Mouse (Mus musculus): Measurements from ENCODE around the gene Gstm2.
"Not testable (repeated sequence)": the region's sequence is repeated elsewhere in the genome, so short reads cannot be mapped to it uniquely, and the experiment has no call there.

Gstm2 gene

DNA sequence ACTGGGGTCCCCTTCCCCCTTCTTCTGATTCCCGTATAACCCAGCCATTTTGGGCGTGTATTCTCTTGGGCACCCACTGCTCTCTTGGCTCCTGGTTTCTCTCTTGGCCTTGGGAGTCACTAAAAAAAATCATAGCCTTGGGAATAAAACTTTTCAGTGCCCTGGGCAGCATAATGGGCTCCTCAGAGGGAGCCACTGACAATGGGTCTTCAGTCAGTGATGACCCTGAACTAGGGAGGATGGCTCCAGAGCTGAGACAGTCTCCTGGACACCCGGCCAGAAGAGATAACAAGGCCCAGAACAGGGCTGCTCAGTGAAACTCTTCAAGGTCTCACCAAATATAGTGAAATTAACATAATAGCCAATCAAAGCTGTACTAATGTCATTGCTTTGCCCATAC is 12.3 kb upstream of the Gstm2 start:
- DNase-seq (ENCODE audit: low spot score in 2 of 2): no peak

DNA sequence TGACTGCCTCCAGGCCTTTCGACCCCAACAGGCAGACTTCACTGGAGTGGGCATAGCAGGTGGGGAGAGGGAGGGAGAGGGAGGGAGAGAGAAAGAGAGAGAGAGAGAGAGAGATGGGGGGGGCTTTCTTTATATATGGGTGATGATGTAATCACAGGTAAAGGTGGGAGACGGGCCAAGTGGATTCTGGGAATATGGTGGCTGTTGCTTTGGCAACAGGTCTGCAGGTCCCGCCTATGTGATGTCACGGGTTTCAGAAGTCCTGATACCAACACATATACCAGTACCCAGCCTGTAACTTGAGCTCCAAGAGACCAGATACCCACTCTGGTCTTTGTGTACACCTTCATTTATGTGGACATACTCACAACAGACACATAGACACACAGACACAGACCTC is 10.3 kb upstream of the Gstm2 start:
- no peak for DNase-seq (ENCODE audit: low spot score in 2 of 2)

DNA sequence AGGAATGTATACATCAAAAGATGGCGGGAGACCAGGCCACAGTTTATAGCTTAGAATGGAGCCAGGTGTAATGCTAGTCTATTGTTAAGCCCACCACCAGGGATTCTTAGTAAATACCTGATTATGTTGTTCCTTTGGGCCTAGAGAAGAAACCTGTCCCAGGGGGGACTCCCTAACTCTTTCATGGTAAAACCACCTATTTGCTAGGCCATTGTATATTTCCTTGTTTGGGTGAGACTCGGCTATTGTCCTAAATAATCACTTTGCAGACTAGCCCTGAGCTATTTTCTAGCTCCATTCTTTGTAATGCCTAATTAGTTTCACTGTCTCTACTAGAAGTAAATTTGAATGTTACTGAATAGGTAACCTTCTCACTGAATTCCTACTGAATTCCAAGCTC is 9.7 kb upstream of the Gstm2 start:
- DNase-seq (ENCODE audit: low spot score in 2 of 2): not testable (repeated sequence)

DNA sequence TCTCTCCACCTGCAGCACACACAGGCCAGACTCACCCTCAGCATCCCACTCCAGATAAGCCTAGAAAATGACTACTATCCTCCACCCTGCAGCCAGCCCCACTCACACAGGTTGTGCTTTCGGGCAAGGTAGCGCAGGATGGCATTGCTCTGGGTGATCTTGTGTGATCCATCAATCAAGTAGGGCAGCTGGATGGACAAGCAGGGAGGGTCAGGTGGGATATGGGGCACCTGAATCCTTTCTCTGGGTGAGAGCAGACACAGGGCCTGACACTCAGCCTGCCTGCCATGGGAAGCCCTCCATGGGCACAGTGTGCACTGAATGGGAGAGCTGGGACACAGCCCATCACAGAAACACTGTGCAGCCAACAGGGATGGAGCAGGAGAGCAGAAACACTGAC is 1.1 kb downstream of the Gstm2 start:
- not testable (repeated sequence) for DNase-seq (ENCODE audit: low spot score in 2 of 2)

DNA sequence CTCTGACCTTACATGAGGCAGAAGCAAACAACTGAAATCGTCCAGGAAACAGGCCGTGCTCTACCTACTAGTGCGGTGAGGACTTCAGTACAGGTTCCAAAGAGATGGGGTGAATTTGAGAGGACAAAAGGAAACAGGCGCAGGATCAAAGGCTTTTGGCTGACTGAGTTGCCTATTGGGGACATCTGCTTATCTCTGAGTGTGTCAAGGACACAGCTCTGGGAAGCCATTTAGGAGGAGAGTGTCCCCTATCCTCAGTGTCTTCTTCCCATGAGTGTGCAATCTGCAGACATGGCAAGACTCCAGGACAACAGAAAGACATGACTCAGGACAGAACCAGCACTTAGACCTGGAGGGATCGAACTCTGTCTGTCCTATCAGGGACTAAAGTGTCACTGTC is 1.8 kb downstream of the Gstm2 start:
- DNase-seq (ENCODE audit: low spot score in 2 of 2): no peak

DNA sequence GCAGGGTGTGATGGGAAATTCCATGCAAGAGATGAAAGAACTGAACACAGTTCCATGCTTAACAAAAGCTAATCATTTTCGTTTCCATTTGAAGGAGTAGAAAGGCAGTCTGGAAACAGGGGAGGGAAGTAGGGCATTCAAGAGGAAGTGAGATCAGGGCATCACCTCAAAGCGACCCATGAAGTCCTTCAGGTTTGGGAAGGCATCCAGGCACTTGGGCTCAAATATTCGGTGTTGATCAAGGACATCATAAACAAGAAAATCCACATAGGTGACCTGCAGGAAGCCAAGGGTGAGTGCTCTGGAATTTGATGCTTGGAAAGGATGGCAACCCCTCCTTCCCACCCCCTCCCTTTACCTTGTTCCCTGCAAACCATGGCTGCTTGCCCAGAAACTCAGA is 2.5 kb downstream of the Gstm2 start:
- no peak for DNase-seq (ENCODE audit: low spot score in 2 of 2)

DNA sequence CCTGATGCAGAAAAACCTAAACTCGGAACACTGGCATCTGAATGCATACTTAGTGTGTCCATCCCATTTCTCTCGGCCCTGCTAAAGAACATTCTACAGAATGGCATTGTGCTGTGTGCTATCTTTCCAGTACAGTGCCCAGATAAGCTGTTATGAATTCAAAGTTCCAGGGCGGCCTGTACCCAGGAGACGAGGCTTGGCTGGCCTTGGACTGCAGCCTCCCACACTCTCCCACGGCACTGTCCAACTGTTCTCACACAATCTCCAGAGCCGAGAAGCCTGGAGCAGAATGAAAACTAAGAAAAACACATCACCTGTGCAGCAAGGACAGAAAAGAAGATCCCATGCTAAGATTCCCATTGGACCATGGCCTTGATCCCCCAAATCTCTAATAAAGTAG is 3.5 kb downstream of the Gstm2 start:
- DNase-seq (ENCODE audit: low spot score in 2 of 2): peak in 1 of 2 experiments; percentile 4

DNA sequence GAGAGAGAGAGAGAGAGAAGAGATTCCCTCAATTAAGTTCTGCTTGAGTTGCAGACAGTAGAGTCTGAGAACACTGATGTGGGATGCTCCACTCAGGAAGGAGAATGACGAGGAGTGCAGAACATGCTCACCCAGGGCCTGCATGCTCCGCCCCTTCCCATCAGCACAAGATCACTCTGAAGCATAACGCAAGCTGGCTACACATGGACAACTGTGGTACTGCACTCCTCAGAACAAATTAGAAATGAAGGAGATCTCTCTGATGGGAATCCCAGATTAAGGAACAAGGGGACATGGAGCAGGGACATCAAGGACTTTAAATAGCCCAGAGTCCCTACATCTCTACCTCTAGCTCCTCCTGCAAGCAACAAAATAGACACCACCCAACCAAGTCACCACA is 5.0 kb downstream of the Gstm2 start:
- DNase-seq (ENCODE audit: low spot score in 2 of 2): no peak

DNA sequence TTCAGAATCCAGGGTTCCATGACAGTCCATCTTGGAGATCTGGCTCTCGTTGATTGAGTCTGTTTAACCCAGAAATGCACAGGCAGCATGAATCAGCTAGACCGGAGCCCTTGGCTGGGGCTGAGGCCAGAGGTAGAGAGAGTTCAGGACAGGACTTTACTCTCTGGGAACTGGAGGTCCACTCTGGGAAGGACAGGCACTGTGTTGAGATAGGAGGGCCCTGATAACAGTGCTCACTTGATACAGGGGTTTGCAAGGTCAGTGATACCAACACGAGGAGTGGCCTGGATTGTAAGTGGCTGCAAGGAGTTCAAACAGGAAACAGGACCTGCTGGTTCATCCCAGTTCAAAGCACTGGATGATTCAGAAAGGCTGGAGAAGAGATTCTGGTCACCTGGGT is 8.6 kb downstream of the Gstm2 start:
- DNase-seq (ENCODE audit: low spot score in 2 of 2): no peak

DNA sequence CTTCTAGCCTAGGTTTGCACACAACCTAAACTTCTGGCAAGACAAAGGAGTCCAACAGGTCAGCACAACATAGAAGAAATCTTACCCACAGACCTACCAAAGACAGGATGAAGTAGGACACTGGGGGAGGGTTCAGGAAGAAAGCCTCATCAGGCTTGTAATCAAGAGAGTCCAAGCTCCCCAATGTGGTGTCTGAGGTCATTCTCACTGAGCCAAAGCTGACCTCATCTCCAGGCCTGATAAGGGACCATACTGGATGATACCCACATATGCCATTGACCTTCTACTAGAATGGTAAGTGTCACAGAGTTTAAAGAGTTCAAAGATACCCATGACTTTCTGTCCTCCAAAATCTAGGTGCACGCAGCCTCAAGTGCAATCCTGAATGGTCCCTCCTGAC is 12.0 kb downstream of the Gstm2 start:
- DNase-seq (ENCODE audit: low spot score in 2 of 2): no peak

DNA sequence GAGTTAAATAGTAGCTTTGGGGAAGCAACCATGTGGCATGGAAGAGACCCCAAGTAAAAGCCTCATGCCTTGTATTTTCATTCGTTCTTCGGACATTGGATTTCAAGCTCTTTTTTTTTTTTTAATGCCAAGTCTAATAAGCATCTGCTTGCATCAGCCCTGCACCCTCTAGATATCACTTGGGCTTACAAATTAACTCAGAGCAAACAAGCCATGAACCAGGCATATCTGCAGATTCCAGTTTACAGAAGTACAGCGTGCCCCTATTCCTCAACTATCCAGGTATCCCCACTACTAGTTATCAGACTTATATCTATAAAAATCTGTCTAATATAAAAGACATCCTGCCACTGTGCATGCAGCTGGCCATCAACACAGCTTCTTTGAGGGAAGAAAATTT is 14.2 kb downstream of the Gstm2 start:
- no peak for DNase-seq (ENCODE audit: low spot score in 2 of 2)

DNA sequence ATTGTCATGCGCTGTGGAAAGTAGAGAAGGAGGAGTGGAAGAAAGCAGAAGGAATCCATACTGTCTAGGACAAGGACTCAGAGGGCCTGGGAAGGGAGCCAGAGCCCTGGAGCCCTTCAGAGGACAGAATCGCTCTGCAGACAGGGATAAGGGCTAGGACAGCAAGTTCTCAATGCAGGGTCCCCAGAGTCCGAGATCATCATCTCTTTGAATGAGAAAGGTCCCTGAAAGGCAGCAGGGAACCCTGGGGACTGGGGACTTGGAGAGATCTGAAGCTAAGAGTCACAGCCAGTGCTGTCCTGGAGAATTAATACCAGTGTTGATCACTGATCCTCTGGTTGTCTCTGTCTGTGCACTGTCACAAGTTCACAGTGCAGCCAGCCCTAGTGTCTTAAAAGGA is 15.2 kb downstream of the Gstm2 start:
- not testable (repeated sequence) for DNase-seq (ENCODE audit: low spot score in 2 of 2)

DNA sequence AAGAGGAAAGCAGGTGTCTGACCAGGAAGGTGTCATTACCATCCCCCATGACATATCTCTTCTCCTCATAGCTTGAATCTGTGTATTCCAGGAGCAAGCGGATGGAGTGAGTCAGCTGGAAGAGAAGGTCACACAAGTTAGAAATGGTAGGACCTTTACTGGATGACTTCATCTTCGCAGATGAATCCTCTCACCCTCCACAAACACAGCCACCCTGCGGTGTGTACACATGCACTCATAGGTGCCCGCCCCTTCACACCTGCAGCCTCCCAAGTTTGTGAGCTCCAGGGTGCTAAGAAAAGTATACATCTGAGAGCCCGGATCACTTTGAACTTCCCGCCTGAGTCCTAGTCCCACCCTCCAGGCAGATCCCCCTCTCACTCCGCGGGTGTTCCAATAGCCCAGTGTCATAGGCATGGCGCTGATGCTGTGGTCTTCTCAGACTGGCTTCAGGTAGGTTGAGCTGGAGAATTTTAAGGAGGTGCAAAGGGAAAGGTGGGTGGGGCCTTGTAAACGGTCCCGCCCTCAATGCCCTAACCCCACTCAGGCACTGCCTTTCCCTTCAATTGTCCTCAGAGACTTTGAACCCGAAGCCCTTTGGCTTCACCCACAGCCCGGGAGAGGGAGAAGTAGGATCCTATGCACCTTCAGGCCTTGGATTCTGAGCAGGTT is 17.4 kb downstream of the Gstm2 start, which contains the start of gene Gstm3:
Gstm3 (minus strand) TSS at position 560 of the 672 bp plus-strand sequence.
- DNase-seq (ENCODE audit: low spot score in 2 of 2): no peak

DNA sequence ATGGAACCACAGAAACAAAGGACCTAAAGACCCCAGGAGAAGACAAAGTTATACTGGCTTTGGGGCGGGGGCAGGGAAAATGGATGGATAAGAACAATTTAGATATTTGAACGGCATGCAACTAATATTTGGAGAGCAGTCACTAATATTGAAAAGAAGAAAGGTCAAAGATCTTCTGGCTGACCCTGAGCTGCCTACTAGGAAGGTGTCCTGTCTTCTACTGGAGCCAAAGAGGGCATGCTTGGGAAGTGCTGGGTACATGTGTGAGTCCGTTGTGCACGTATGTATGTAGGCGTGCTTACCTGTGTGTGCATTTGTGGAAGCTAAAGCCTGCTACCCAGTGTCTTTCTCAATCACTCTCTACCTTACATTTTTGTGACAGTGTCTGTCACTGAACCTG is 19.6 kb downstream of the Gstm2 start:
- no peak for DNase-seq (ENCODE audit: low spot score in 2 of 2)

DNA sequence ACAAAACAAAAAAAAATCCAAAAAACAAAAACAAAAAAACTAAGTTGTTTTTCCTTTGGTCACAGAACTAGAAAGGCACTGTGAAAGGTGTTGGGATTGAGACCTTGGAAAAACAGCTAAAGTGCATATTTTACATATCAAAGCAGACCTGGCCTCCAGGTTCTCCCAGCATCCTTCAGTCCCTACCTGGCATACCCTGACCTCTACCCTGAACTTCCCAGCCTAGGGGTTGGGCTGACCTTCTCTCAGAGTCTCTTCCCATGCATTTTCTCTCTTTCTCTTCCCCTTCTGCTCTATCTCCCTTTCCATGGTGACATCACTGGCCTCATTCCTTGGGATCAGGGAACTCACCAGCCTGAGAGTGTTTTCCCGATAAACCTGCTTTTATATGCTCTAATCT is 20.7 kb downstream of the Gstm2 start:
- no peak for DNase-seq (ENCODE audit: low spot score in 2 of 2)

DNA sequence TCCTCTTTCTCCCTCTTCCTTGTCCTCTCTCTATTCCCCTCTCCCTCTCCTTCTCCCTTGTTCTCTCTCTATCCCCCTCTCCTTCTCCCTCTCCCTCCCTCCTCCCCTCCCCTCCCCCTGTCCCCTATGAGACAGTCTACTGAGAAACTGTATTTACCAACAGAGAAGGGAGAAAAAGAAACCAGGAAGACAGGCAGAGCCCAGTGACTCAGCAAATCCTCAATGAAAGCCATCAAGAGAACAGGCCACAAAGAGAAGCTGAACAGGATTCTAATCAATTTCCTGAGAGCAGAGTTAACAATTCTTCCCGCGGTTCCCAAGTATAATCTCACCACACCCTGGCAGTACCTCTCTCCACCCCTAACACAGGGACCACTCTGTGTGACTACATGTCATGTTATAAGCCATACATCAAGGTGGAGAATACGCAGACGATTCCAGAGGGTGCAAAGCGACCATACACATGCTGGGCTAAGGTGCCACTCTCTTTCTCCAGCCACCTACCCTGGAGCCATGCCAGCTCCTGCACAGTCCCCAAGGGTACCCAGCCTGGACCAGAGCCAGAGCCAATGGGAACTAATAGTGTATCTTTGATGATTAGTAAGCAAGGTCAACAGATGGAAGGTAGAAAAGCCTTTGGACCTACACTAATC is 21.5 kb downstream of the Gstm2 start:
- DNase-seq (ENCODE audit: low spot score in 2 of 2): no peak

DNA sequence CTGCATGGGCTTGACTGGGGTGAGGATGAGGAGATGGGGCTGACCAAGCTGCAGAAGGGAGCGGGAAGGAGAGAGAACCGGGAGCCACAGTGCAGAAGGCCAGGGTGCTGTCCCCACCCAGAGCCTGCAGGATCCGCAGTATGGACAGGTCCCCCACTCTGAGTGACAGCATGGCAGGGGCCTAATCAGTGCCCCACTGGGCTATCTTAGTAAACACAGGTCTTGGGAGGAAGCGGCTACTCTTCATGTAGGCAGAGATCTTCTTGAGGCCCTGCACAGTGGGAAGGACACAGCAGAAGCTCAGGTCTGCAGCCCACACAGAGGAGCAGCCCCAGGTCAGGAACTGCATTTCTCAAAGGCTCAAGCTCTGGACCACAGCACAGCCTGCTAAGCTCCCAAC is 22.2 kb downstream of the Gstm2 start:
- DNase-seq (ENCODE audit: low spot score in 2 of 2): no peak

DNA sequence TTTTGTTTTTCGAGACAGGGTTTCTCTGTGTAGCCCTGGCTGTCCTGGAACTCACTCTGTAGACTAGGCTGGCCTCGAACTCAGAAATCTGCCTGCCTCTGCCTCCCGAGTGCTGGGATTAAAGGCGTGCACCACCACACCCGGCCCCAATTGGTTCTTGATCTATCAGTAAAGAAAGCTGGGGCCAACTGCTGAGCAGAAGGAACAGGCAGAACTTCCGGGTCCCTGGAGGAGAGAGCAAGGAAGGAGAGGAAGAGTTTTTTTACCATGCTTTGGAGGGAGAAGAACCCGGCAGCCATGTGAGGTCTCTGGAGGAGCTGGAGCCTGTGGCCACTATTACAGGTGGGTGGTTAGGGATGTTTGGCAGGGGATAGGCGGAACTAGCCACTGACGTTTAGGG is 31.0 kb downstream of the Gstm2 start:
- DNase-seq (ENCODE audit: low spot score in 2 of 2): not testable (repeated sequence)

DNA sequence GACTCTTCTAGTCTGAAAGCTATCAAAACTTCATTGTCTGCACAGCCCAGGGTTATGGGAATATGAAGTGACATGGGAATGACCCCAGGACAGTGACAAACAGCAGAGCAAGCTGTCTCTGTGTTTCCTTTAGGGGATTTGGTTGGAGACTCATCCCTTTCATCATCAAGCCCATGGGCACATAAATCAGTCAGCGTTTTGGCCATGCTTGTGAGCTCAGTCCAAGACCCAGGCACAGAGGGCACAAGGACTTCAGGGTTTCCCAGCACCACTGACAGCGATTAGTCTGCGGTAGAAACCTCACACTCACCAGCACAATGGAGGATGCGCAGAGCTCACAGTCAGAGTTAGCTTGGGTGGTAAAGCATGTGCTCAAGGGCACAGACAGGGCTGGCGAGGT is 32.3 kb downstream of the Gstm2 start:
- DNase-seq (ENCODE audit: low spot score in 2 of 2): no peak

DNA sequence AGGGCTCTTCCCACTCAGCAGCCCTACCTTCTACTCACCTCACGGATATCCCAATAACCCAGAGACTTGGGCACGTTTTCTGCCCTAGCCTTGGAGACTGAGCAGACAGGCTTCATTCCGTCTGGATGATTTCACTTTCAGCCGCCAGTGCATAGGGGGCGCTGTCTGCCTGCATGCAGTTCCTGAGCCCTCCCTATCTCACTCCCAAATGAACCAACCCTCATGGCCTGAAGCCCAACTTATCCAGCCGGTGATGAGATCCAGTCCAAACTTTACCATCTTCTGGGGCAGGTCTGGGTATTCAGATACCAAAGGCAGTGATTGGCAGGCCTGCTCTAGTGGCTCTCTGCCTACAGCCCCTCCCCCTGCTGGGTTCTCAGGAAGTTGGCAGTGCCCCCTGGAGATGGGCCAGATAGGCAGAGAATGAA is 32.9 kb downstream of the Gstm2 start:
- DNase-seq (ENCODE audit: low spot score in 2 of 2): peak; percentile 24 to 49

DNA sequence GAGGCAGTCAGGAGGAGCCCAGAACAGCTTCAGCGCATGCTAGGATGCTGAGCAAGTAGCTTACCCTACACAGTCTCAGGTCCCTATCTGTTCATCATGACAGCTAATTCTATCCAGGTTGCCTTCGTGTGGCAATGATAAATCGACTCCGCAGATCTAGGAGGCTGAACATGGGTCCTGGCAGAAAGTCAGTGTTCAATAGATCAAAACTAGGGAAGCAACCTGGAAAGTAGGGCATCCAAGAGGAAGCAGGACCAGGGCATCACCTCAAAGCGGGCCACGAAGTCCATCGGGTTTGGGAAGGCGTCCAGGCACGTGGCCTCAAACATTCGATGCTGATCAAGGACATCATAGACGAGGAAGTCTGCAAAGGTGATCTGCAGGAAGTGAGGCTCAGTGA is 35.7 kb downstream of the Gstm2 start:
- no peak for DNase-seq (ENCODE audit: low spot score in 2 of 2)

DNA sequence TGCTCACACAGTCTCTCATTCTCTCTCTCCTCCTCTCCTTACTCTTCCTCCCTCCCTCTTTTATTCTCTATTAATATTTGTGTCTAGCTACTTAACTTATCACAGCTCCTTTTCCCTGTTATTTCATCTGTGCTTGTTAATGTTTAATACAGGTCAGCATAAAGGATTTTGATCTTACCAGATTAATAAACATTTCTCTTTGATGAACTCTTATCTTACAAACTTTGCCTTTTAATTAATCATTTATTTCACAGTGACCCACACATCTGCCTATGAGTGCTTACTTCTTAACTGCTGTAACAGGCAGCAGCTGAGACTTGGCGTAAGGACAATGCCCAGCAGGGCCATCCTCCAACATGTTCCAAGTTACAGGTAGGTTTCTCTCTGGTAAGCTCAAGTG is 36.8 kb downstream of the Gstm2 start:
- DNase-seq (ENCODE audit: low spot score in 2 of 2): not testable (repeated sequence)

DNA sequence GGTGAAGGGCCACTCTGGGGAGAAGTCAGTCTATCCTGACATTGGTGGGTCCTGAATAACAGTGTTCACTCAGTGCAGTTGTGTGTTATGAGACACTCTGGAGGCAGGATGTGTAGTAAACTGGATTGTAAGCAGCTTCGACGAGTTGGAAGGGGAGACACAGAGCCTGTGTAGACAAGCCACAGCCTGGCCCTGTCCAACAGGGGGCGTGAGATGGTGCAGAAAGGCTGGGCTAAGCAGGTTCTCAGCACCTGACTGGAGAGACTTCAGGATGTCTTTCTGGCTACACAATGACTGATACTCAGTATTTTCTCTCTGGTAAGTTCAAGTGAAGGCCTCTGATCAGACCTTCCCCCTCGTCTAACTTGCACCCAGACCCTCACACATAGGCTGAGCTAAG is 40.5 kb downstream of the Gstm2 start:
- no peak for DNase-seq (ENCODE audit: low spot score in 2 of 2)
